Mouse (Mus musculus) G1E-ER4 (cell line): ENCODE measurements around the gene Tm4sf4. TPM values are rescaled to one million over a fixed set of nuclear protein-coding genes. Genes with fewer than 3 reads are reported as not detected.

Source experiments
- GATA1 ChIP-seq: IDR thresholded peaks from one replicate; pipeline ENCODE4 v1.8.0; 2012; ENCODE audit warnings: low read length, inconsistent platforms
- polyA plus RNA-seq: library from polyadenylated mRNA; stranded (reverse); fragments of >175 nt; gene quantifications from 2 replicates; pipeline ENCODE4 v1.2.3, GENCODE M21; 2012

Tm4sf4 gene
- polyA plus RNA-seq, 1 experiment = not detected

GRCm38 (mm10) chr3:57463302-57463701 is 38.2 kb downstream of the Tm4sf4 start:
- no peak for TF ChIP-seq GATA1

GRCm38 (mm10) chr3:57466289-57466688 is 41.2 kb downstream of the Tm4sf4 start:
- no peak for TF ChIP-seq GATA1

GRCm38 (mm10) chr3:57469325-57469724 is 44.2 kb downstream of the Tm4sf4 start:
- no peak for TF ChIP-seq GATA1

- no peak for TF ChIP-seq GATA1
These were observed 45.2 kb downstream of the Tm4sf4 start for GRCm38 (mm10) chr3:57470326-57470725.

- no peak for TF ChIP-seq GATA1
These were observed 46.0 kb downstream of the Tm4sf4 start for GRCm38 (mm10) chr3:57470981-57471601.

- TF ChIP-seq GATA1 = no peak
These were observed 47.3 kb downstream of the Tm4sf4 start for GRCm38 (mm10) chr3:57472407-57472806.

GRCm38 (mm10) chr3:57474421-57474820 is 49.3 kb downstream of the Tm4sf4 start:
- TF ChIP-seq GATA1 = no peak

GRCm38 (mm10) chr3:57480640-57481039 is 55.5 kb downstream of the Tm4sf4 start:
- no peak for TF ChIP-seq GATA1

- TF ChIP-seq GATA1 = no peak
These were observed 56.9 kb downstream of the Tm4sf4 start for GRCm38 (mm10) chr3:57481981-57482380.

GRCm38 (mm10) chr3:57486068-57486467 is 61.0 kb downstream of the Tm4sf4 start:
- no peak for TF ChIP-seq GATA1

- TF ChIP-seq GATA1 = no peak
These were observed 62.5 kb downstream of the Tm4sf4 start for GRCm38 (mm10) chr3:57487455-57488153.

Other genes with a start within 250 kb of the Tm4sf4 start
- gene Tm4sf1, start 123.3 kb upstream of the Tm4sf4 start, polyA plus RNA-seq = not detected in 2 replicates
- gene Wwtr1, start 150.6 kb downstream of the Tm4sf4 start, polyA plus RNA-seq = not detected in 2 replicates
- gene Commd2, start 226.4 kb downstream of the Tm4sf4 start, polyA plus RNA-seq = 24.9 and 40.5 TPM in 2 replicates